In the genomic region with DNA sequence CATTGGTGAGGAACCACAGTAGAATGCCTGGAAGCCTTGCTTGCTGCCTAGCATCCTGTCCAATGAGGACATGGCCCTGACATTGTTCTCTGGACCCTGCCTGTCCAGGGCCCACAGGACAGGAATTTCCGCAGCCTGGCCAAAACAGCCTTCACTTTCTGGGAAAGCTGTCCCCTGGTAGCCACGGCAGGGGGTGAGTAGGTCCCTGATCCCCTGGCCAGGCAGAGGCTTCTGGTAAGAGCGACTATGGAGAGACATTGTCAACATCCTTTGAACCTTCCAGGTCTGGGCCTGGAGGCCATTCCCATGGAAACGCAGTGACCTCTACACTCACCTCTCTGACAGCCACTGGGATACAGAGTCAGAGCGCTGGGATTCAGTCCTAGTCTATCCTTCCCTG, we compare ENCODE assay signal across 10 mouse cellular contexts. TPM values are rescaled to one million over a fixed set of nuclear protein-coding genes. Genes with fewer than 3 reads are reported as not detected.
DNase-seq lines count a peak whose midpoint lies in the region; ATAC-seq and TF ChIP-seq lines count a peak whose summit lies in the region.
"Had no signal": no experiment of that assay in that cellular context is flagged by ENCODE, and none has a peak within 500 bp of the region (broad histone marks: within the 10 kb centered on the region; RNA-seq: fewer than 3 reads in every experiment).

No protein-coding gene starts in this region.

- H3K27me3 ChIP-seq in lung, postnatal 0 days (replicated peaks; ENCODE audit: insufficient read depth, low read length), result no peaks in the 10 kb centered on the region
- no peaks in the 10 kb centered on the region for H3K27me3 ChIP-seq in heart, embryonic 15.5 days
- peaks cover 3% of the 10 kb centered on the region; the same call in 1 of the 2 replicates for H3K27me3 ChIP-seq in hindbrain, embryonic 13.5 days
- H3K27me3 ChIP-seq: forebrain, embryonic 13.5 days; megakaryocyte, embryonic 14.5 days; neural tube, embryonic 13.5 days had no signal

- no peak for ATAC-seq in lung, postnatal 0 days
- no peak for ATAC-seq in heart, embryonic 15.5 days (replicated peaks; ENCODE audit: insufficient number of reproducible peaks, insufficient read depth, low FRiP score, low read depth)
- ATAC-seq in hindbrain, embryonic 13.5 days (ENCODE audit: low FRiP score), result no peak
- ATAC-seq: forebrain, embryonic 13.5 days had no signal

- no peak overlapping the region for H3K9ac ChIP-seq in lung, postnatal 0 days (replicated peaks; ENCODE audit: low read depth)
- H3K9ac ChIP-seq in heart, embryonic 15.5 days, result no peak overlapping the region
- H3K9ac ChIP-seq in hindbrain, embryonic 13.5 days, result no peak overlapping the region
- H3K9ac ChIP-seq: forebrain, embryonic 13.5 days; neural tube, embryonic 13.5 days had no signal

- H3K27ac ChIP-seq in lung, postnatal 0 days (ENCODE audit: low read length), result peak overlapping the region; percentile 1; the same call in 1 of the 2 replicates
- peak overlapping the region; percentile 63 for H3K27ac ChIP-seq in heart, embryonic 15.5 days
- H3K27ac ChIP-seq in hindbrain, embryonic 13.5 days, result no peak overlapping the region
- H3K27ac ChIP-seq: forebrain, embryonic 13.5 days; neural tube, embryonic 13.5 days had no signal

- H3K4me2 ChIP-seq in lung, postnatal 0 days (replicated peaks; ENCODE audit: low read depth, low read length), result no peak overlapping the region
- H3K4me2 ChIP-seq in heart, embryonic 15.5 days, result no peak overlapping the region
- H3K4me2 ChIP-seq in hindbrain, embryonic 13.5 days, result no peak overlapping the region
- H3K4me2 ChIP-seq: forebrain, embryonic 13.5 days; neural tube, embryonic 13.5 days had no signal

- no peak for TF ChIP-seq CTCF in lung, postnatal 0 days (IDR thresholded peaks at IDR 0.05)
- TF ChIP-seq CTCF in lung, adult 2 months (IDR thresholded peaks at IDR 0.05; ENCODE audit: insufficient read depth, low read length), result no peak

- no peaks in the 10 kb centered on the region for H3K36me3 ChIP-seq in lung, postnatal 0 days (ENCODE audit: insufficient read depth, low read length)
- H3K36me3 ChIP-seq in heart, embryonic 15.5 days, result peaks cover 24% of the 10 kb centered on the region
- peaks cover 35% of the 10 kb centered on the region for H3K36me3 ChIP-seq in hindbrain, embryonic 13.5 days

- no peaks in the 10 kb centered on the region for H3K9me3 ChIP-seq in lung, postnatal 0 days (ENCODE audit: low read length)
- no peaks in the 10 kb centered on the region for H3K9me3 ChIP-seq in heart, embryonic 15.5 days (replicated peaks)
- no peaks in the 10 kb centered on the region for H3K9me3 ChIP-seq in hindbrain, embryonic 13.5 days
- H3K9me3 ChIP-seq: forebrain, embryonic 13.5 days; megakaryocyte, embryonic 14.5 days; neural tube, embryonic 13.5 days had no signal

- DNase-seq in lung, postnatal 0 days (ENCODE audit: low spot score), result no peak
- DNase-seq in lung, adult 2 months, result no peak
- peak; percentile 49 to 83 for DNase-seq in kidney, postnatal 25 days
- no peak for DNase-seq in cerebellum, adult 9-10 months
- no peak for DNase-seq in right cerebral cortex, postnatal 25 days

- H3K4me3 ChIP-seq in lung, postnatal 0 days (ENCODE audit: low read depth, low read length), result no peak overlapping the region
- no peak overlapping the region for H3K4me3 ChIP-seq in lung, adult 2 months (replicated peaks; ENCODE audit: extremely low read depth, low read depth, low read length)
- H3K4me3 ChIP-seq in heart, embryonic 15.5 days, result no peak overlapping the region
- H3K4me3 ChIP-seq in hindbrain, embryonic 13.5 days, result no peak overlapping the region
- H3K4me3 ChIP-seq: forebrain, embryonic 13.5 days; megakaryocyte, embryonic 14.5 days; neural tube, embryonic 13.5 days had no signal

- peaks cover 9% of the 10 kb centered on the region; the same call in 1 of the 2 replicates for H3K4me1 ChIP-seq in lung, postnatal 0 days (ENCODE audit: insufficient read depth, low read depth, low read length)
- peaks cover 13% of the 10 kb centered on the region for H3K4me1 ChIP-seq in lung, adult 2 months (ENCODE audit: control insufficient read depth, insufficient read depth, low read length)
- peaks cover 31% of the 10 kb centered on the region for H3K4me1 ChIP-seq in heart, embryonic 15.5 days (replicated peaks)
- peaks cover 2% of the 10 kb centered on the region; the same call in 1 of the 2 replicates for H3K4me1 ChIP-seq in hindbrain, embryonic 13.5 days (replicated peaks)
- H3K4me1 ChIP-seq: forebrain, embryonic 13.5 days had no signal

- TF ChIP-seq EP300 in lung, postnatal 0 days (IDR thresholded peaks at IDR 0.05), result no peak

- TF ChIP-seq POLR2A in lung, adult 2 months (IDR thresholded peaks at IDR 0.05; ENCODE audit: borderline replicate concordance, extremely low read depth, low read depth, low read length), result no peak

- 47% methylated on average over 5 of the region's 5 CpGs for WGBS in lung, postnatal 0 days
- WGBS in lung, adult 2 months, result 57% methylated on average over 5 of the region's 5 CpGs
- WGBS in heart, embryonic 15.5 days, result 46% methylated on average over 5 of the region's 5 CpGs
- WGBS in hindbrain, embryonic 13.5 days, result 55% methylated on average over 5 of the region's 5 CpGs

RNA-seq across cellular contexts. Expression of a gene that starts 16.8 kb away (rescaled TPM):
- polyA plus RNA-seq in lung, postnatal 0 days (2015; fragmentation: Nextera tagmentation; extraction: Ambion mirVana), result 121 and 122 TPM in 2 replicates
- 138 and 165 TPM in 2 replicates for polyA plus RNA-seq in lung, adult 2 months (2012; rRNA removed)
- polyA plus RNA-seq in heart, embryonic 15.5 days (2015; fragmentation: Nextera tagmentation; extraction: Ambion mirVana), result 251 and 280 TPM in 2 replicates
- polyA plus RNA-seq in hindbrain, embryonic 13.5 days (2015; fragmentation: Nextera tagmentation; extraction: Ambion mirVana), result 214 and 218 TPM in 2 replicates

RNA-seq across cellular contexts. Expression of a gene that starts 44.5 kb away (rescaled TPM):
- polyA plus RNA-seq in lung, postnatal 0 days (2015; fragmentation: Nextera tagmentation; extraction: Ambion mirVana), result 0.21 and 0.24 TPM in 2 replicates
- 1.8 and 2.4 TPM in 2 replicates for polyA plus RNA-seq in lung, adult 2 months (2012; rRNA removed)
- 0.48 and 1.2 TPM in 2 replicates for polyA plus RNA-seq in heart, embryonic 15.5 days (2015; fragmentation: Nextera tagmentation; extraction: Ambion mirVana)
- polyA plus RNA-seq in hindbrain, embryonic 13.5 days (2015; fragmentation: Nextera tagmentation; extraction: Ambion mirVana), result 6.2 and 7.4 TPM in 2 replicates

RNA-seq across cellular contexts. Expression of a gene that starts 58.6 kb away (rescaled TPM):
- polyA plus RNA-seq in lung, postnatal 0 days (2015; fragmentation: Nextera tagmentation; extraction: Ambion mirVana), result 82.4 and 95.8 TPM in 2 replicates
- polyA plus RNA-seq in lung, adult 2 months (2012; rRNA removed), result 62.7 and 91.2 TPM in 2 replicates
- polyA plus RNA-seq in heart, embryonic 15.5 days (2015; fragmentation: Nextera tagmentation; extraction: Ambion mirVana), result 108 and 130 TPM in 2 replicates
- polyA plus RNA-seq in hindbrain, embryonic 13.5 days (2015; fragmentation: Nextera tagmentation; extraction: Ambion mirVana), result 184 and 191 TPM in 2 replicates

Comparison
In these comparisons a context has a peak if more than half of its experiments do, and no peak if none do; other contexts are left out.
1. DNase-seq: peak in kidney, postnatal 25 days (2 of 2); none in lung, postnatal 0 days (single experiment), lung, adult 2 months (single experiment), cerebellum, adult 9-10 months (single experiment) and right cerebral cortex, postnatal 25 days (single experiment).